Mouse (Mus musculus) erythroblast, embryonic 14.5 days (primary cell): Measurements from ENCODE around the gene Slc25a16.

Experiments
- GATA1 ChIP-seq: IDR thresholded peaks from 2 replicates; pipeline ENCODE4 v1.6.1; 2012; ENCODE audit warnings: low read length, inconsistent platforms, mixed read lengths
- TAL1 ChIP-seq: IDR thresholded peaks from 3 replicates; pipeline ENCODE4 v1.6.1; 2012; ENCODE audit warnings: low read length, inconsistent platforms, mixed read lengths

DNA sequence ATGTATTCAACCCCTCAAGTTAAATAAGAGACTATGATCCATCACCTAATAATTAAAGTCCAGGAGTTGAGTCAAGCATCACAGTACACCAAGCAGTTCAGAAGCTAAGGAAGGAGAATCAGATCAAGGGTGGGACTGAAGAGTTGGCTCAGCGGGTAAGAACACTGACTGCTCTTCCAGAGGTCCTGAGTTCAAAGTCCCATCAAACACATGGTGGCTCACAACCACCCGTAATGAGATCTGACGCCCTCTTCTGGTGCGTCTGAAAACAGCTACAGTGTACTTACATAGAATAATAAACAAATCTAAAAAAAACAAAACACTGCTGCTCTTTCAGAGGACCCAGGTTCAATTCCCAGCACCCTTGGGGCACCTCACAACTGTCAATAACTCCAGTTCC is 45.6 kb upstream of the Slc25a16 start:
- TF ChIP-seq TAL1 (no peak), GATA1 (no peak)
